Mouse (Mus musculus): ENCODE results near the gene Ciao2b.
A peak's percentile ranks its signal among the peaks of the same experiment; 100 is the strongest.
"Not testable (repeated sequence)": the region's sequence is repeated elsewhere in the genome, so short reads cannot be mapped to it uniquely, and the experiment has no call there.

Ciao2b gene

GRCm38 (mm10) chr8:104641426-104642323 lies at the start of gene Ciao2b:
TSS of gene Ciao2b (minus strand) at chr8:104641965.
- peak; percentile 88 for DNase-seq

GRCm38 (mm10) chr8:104688433-104688832 lies 46.7 kb upstream of the Ciao2b start:
- DNase-seq: no peak

DNA sequence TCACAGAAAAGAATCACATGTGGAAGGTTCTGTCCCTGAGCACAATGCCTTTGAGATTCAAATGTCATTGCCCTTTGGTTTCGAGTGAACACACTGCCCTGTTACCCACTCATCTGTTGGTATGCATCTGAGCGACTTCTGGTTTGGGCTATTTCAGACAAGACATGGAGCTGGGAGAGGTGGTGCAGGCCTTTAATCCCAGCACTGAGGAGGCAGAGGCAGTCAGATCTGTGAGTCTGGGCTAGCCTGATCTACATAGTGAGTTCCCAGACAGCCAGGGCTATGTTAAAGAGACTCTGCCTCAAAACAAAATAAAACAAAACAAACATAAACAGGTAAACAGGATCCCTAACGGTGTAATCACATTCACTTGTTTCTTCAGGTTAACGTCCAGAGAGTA lies 13.8 kb upstream of the Ciao2b start:
- DNase-seq: no peak

- DNase-seq: peak; percentile 78
Observed at GRCm38 (mm10) chr8:104654984-104655383, 13.2 kb upstream of the Ciao2b start.

GRCm38 (mm10) chr8:104644187-104644586 lies 2.4 kb upstream of the Ciao2b start:
- DNase-seq: not testable (repeated sequence)

DNA sequence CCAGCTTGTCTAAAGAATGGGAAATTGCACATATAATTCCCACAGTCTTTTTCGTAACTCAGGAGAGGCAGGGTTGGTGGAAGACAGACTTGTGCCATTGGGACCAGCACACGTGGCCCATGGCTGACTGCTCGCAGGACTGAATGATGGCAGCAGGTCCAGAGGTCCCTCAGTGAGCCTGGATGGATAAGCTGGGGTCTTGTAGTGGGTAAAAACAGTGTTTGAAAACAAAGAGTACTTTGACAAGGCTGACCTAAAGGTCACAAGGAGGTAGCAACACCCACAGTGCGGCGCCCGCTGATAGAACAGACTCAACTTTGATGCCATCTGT lies 524 bp upstream of the Ciao2b start:
- DNase-seq: no peak

GRCm38 (mm10) chr8:104640831-104641370 lies 864 bp downstream of the Ciao2b start:
- DNase-seq: peak; percentile 38

- no peak for DNase-seq
Observed at GRCm38 (mm10) chr8:104640241-104640640, 1.5 kb downstream of the Ciao2b start.

DNA sequence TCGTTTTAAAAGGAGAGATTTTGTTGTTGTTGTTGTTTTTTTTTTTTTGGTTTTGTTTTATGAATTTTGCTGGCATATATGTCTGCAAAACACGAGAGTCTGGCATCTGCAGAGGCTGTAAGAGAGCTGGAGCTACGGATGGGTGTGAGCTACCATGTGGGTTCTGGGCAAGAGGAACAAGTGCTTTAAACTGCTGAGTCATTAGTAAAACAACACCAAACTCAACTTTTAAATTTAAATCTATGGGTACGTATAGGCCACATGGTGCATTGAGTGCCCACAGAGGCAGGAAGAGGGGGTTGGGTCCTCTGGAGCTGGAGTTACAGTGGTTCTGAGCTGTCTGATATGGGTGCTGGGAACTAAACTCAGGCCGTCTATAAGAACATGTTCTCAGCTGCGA lies 3.8 kb downstream of the Ciao2b start:
- no peak for DNase-seq

GRCm38 (mm10) chr8:104635004-104635710 lies 6.6 kb downstream of the Ciao2b start:
- DNase-seq: no peak

DNA sequence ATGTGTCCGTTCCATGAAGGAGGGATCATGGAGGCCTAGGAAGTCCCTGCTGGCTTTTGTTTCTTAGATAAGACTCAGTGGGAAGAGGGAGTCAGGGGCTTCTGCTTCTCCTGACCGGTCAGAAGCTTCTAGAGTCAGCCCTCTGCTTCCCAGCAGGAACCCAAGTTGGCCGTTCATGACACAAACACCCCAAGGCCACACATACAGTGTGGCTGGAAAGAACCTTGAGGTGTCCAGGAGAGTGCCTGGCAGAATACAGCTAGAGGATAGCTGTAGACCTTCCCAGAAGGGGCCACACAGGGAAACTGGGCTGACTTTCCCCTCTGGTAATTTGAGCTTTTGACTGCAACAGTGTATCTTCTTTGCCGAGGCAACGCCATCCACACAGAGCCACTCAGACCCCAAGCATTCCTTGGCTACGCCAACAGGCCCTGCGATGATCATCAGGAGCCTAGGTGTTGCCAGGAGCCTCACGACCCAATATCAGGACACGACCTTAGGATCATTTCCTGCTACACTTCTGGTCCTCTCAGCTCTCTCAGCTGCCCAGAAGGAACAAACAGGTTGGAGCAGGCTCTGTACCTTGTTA lies 8.5 kb downstream of the Ciao2b start:
- DNase-seq: no peak

- DNase-seq: no peak
Observed at GRCm38 (mm10) chr8:104632486-104632885, 9.3 kb downstream of the Ciao2b start.

- no peak for DNase-seq
Observed at GRCm38 (mm10) chr8:104631975-104632374, 9.8 kb downstream of the Ciao2b start.

DNA sequence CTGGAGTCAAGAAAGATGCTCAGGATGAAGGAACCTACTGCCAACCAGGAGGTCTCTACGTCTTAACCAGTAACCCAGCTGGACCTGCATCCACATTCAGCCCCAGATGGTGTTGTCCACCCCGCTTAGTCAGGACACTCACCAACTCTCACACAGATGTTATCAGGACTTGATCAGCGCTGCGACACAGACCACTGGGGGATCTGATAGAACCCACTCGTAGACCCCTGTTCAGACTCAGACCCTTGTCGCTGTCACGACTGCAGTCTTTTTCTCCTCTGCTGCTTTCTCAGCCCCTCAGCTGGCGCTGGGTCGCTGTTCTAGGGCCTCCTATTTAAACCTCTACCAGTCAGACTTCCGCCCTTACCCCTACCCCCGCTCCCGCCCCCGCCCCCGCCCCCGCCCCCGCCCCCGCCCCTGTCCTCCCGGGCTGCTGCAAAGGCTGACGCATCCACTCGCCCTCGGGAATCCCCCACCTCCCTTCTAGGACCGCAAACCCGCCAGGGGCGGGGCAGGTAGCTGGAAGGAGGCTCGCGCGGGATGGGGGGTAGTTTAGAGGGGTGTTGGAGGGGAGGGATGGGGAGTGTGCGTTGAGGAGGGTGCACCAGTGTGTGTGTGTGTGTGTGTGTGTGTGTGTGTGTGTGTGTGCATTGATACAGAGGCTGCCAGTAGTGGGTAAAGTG lies 10.6 kb downstream of the Ciao2b start, which contains the start of gene Rrad:
Gene Rrad (minus strand): TSS at position 347 of the 683 bp plus-strand sequence.
- no peak for DNase-seq

DNA sequence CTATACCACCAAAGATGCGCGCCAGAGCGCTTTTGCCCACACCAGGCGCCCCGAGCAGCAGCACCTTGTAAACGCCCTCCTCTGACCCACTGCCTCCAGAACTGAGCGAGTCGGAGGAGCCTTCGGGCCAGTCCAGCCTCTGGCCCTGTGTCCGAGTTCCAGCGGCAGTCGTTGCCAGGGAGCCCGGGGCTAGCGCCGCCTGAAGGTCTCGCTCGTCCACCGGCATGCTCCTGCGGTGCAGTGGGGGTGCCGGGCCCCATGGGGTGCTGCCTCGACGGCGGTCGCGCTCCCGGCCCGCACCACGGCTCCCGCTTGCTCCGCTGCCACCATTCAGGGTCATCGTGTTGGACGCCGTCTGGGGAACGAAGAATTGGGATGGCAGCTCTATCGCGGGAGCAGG lies 11.2 kb downstream of the Ciao2b start:
- no peak for DNase-seq

DNA sequence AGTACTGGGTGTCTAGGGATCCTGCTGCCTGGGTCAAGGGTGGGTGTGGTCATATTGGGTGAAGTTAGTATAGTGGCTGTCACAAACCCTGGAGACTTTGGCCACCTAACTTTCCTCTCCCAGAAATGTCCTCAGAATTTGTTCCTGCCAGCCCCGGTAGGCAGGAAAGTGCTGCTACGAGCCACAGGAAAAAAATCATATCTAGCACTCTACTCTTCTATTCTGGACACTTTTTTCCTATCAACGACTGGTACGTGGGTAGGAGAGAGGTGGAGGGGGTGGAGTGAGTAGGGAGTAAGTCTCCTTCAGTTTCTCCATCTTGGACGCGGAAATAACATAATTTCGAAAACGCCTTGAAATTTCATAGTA lies 11.7 kb downstream of the Ciao2b start:
- no peak for DNase-seq

GRCm38 (mm10) chr8:104629306-104630110 lies 12.3 kb downstream of the Ciao2b start:
- no peak for DNase-seq

DNA sequence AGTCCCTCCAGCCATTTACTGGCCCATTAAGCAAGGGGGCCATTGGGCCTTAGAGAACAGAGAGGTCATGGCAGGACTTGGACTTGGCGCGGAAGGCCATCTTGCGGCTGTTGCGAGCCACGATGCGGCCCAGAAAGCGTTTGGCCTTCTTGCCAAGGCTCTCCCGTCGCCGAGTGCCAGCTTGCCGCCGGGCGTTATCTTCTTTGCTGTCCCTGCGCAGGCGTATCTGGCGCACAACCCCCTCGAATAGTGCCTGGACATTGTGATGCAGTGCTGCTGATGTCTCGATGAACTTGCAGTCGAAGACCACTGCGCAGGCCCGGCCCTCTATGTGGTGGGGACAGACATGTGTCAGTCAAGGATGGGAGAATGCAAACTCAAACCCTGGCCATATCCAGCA lies 13.4 kb downstream of the Ciao2b start:
- DNase-seq: no peak

DNA sequence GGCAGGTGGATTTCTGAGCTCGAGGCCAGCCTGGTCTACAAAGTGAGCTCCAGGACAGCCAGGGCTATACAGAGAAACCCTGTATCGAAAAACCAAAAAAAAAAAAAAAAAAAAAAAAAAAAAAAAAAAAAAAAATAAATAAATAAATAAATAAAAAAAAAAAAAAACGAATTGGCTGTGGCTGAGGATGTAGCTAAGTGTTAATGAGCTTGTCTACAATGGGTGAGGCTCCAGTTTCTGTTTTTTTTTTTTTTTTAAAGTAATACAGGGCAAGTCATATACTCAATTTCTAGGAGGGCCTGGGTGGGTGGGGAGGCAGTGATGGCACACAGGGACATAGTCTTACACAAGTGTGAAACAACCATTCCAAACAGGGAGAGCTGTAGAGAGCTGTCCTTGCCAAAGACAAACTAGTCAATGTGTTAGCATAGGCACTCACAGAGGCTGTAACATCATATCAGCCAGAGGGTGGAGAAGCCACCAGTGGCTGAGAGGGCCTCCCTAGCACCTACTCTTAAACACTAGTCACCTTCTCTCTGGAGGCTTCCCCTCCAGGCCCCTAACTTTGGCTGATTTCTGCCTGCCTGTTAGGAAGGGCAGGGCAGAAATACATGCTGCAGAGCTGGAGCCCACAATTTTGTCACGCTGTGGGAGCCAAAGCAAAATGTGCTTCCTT lies 14.6 kb downstream of the Ciao2b start:
- DNase-seq: no peak

DNA sequence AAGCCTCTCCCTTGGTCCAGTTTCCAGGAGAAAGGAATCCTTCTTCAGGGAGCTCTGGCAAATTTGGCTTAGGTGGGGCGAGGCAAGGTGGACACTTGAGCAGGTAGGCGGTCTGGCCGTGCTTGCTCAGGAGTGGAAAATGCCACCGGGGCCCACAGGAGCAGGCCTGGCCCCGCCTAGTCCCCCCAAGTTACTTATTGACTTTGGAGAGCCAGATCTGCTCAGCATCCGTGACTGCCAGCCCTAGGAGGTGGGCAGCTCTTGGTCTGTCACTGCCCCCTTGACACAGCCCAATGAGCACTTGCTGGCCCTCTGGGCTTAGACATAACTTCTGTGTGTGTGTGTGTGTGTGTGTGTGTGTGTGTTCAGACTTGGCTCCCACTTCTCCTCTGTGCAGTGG lies 17.6 kb downstream of the Ciao2b start, which contains the start of gene Cdh16:
Gene Cdh16 (minus strand): TSS at position 236 of the 400 bp plus-strand sequence.
- DNase-seq: no peak

DNA sequence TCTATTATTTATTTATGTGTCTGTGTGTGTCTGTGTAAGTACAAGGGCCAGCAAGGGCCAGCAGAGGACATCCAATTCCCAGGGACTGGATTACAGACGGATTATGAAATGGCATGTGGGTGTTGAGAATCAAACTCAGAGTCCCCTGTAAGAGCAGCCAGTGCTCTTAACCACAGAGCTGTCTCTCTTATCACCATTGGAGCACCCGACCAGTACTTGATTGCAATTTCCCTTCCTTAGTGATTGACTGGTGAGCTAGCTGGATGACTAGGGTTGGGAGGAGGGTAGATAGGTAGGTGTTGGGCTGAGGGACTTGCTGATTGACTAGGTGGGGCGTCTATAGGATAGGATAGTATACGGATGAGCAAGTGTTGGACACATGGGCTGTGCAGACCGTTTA lies 21.0 kb downstream of the Ciao2b start:
- no peak for DNase-seq
